Mouse (Mus musculus): ENCODE results near the gene Snx22.

DNA sequence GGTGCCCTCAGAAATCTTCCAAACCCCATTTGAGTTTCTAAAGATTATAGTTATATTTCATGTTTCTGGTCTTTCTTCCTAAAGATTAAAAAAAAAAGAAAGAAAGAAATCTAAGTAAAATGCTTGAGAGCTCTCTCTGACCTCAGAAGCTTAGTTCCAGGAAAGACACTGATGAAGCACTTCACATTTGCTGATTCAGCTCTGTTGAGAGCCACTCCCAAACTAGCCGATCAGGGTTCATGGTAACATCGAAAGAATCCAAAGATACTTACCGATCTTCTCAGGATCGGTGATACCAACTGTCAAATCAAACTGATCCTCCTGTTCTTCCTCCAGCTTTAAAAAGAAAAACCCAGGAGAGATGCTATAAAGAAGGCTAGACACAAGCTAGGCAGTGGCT, 35.1 kb upstream of the Snx22 start:
- TF ChIP-seq GATA1 (IDR thresholded peaks at IDR 0.05; ENCODE audit: low read depth, low read length) (no peak), RCOR1 (IDR thresholded peaks at IDR 0.05; ENCODE audit: low read depth, low read length) (no peak), ZNF384 (IDR thresholded peaks at IDR 0.05; ENCODE audit: low read depth, low read length) (no peak), CTCF (IDR thresholded peaks at IDR 0.05 in 2 of 3, conservative IDR thresholded peaks at IDR 0.05 in 1 of 3; ENCODE audit: control insufficient read depth in 1 of 3, insufficient read depth in 1 of 3, low read depth in 2 of 3, low read length in 3 of 3, poor library complexity in 1 of 3, severe bottlenecking in 1 of 3) (no peak), JUND (IDR thresholded peaks at IDR 0.05; ENCODE audit: low read depth, low read length) (no peak), ETS1 (IDR thresholded peaks at IDR 0.05; ENCODE audit: low read depth, low read length) (no peak), CHD2 (IDR thresholded peaks at IDR 0.05; ENCODE audit: low read length) (no peak), MAFK (IDR thresholded peaks at IDR 0.05; ENCODE audit: borderline replicate concordance, low read depth, low read length) (0 out of 2 replicates have a peak, but pooled peaks have one; percentile 30), POLR2A (IDR thresholded peaks at IDR 0.05; ENCODE audit: control insufficient read depth in 1 of 2, insufficient read depth in 1 of 2, low read depth in 1 of 2, low read length in 2 of 2, poor library complexity in 1 of 2) (no peak), UBTF (IDR thresholded peaks at IDR 0.05; ENCODE audit: borderline replicate concordance, insufficient read depth, low read depth, low read length) (no peak), E2F4 (IDR thresholded peaks at IDR 0.05; ENCODE audit: borderline replicate concordance, low read depth, low read length) (no peak), CHD1 (IDR thresholded peaks at IDR 0.05; ENCODE audit: low read depth, low read length) (no peak), EP300 (IDR thresholded peaks at IDR 0.05; ENCODE audit: low read depth in 1 of 2, low read length in 2 of 2) (no peak)

Data from MEL (cell line).